Mouse (Mus musculus) limb, embryonic 13.5 days (tissue): ENCODE results near the gene Iglon5. TPM values are rescaled to one million over a fixed set of nuclear protein-coding genes. Genes with fewer than 3 reads are reported as not detected.

Experiments
- ATAC-seq: fragments of 200-750 bp; cut with Nextera tagmentation; 2 replicates; pipeline ENCODE4 v1.8.0; 2017; ENCODE audit warnings: low read depth, moderate number of reproducible peaks, moderate TSS enrichment; ENCODE audit not compliant: low FRiP score
- H3K27ac ChIP-seq: fragments of 300-500 bp; sonication (generic); 2 replicates; pipeline ENCODE4 v1.5.1; 2015; ENCODE audit warnings: inconsistent platforms, mild to moderate bottlenecking, moderate library complexity
- H3K27me3 ChIP-seq: fragments of 300-500 bp; sonication (generic); 2 replicates; pipeline ENCODE4 v1.6.1; 2015; ENCODE audit warnings: mild to moderate bottlenecking, inconsistent platforms
- H3K36me3 ChIP-seq: fragments of 300-500 bp; sonication (generic); 2 replicates; pipeline ENCODE4 v1.6.1; 2015; ENCODE audit warnings: inconsistent platforms, mild to moderate bottlenecking, moderate library complexity
- H3K4me1 ChIP-seq: fragments of 300-500 bp; sonication (generic); 2 replicates; pipeline ENCODE4 v1.6.1; 2015; ENCODE audit warnings: inconsistent platforms
- H3K4me2 ChIP-seq: fragments of 300-500 bp; sonication (generic); replicated peaks from 2 replicates; pipeline ENCODE4 v1.6.1; 2015; ENCODE audit warnings: inconsistent platforms, mild to moderate bottlenecking, moderate library complexity
- H3K4me3 ChIP-seq: fragments of 300-500 bp; sonication (generic); 2 replicates; pipeline ENCODE4 v1.5.1; 2015; ENCODE audit warnings: moderate library complexity, mild to moderate bottlenecking, inconsistent platforms
- H3K9ac ChIP-seq: fragments of 300-500 bp; sonication (generic); 2 replicates; pipeline ENCODE4 v1.6.1; 2015; ENCODE audit warnings: mild to moderate bottlenecking, inconsistent platforms
- H3K9me3 ChIP-seq: fragments of 300-500 bp; sonication (generic); 2 replicates; pipeline ENCODE4 v1.6.1; 2016; ENCODE audit warnings: inconsistent platforms
- WGBS: fragments of 180-500 bp; shearing (Covaris S2); methylation state at CpG from one replicate; pipeline ENCODE4 v1.1.7; 2015; 5-methylcytosine and 5-hydroxymethylcytosine counted together
- polyA plus RNA-seq: library from polyadenylated mRNA; unstranded; fragments of >200 nt; fragmentation: Nextera tagmentation; extraction: Ambion mirVana; gene quantifications from 2 replicates; pipeline ENCODE4 v1.2.1, GENCODE M21; 2015

Iglon5 gene
- polyA plus RNA-seq, 1 experiment from 2014 or later, result 1.8 TPM

DNA sequence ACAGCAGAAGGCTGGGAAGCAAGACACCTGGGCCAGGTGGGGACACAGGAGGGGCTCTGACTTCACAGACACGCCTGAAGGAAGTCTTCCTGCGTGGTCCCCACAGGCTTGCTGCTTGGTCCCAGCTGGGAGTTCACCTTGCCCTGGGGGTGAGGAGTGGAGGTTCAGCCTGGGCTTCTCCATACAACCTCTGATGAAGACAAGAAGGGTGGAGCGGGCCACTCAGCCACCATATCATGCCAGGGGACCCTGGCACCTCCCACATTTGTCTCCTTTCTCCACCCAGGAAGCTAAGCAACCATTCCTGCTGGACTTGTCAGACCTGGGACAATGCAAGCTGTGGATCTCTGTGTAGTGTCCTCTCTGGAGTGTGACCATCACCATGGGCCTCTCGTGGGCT lies 27.0 kb downstream of the Iglon5 start, which contains the start of gene Vsig10l:
Gene Vsig10l (plus strand): TSS at position 301 of the 400 bp plus-strand sequence.
- Histone ChIP-seq H3K4me1 (peaks cover 8% of the 10 kb centered on the region), H3K27me3 (peaks cover 34% of the 10 kb centered on the region), H3K27ac (no peak within 1 kb of the TSS), H3K4me3 (no peak within 1 kb of the TSS), H3K4me2 (no peak within 1 kb of the TSS), H3K9me3 (no peaks in the 10 kb centered on the region), H3K9ac (no peak within 1 kb of the TSS; the same call in 1 of the 2 replicates), H3K36me3 (peaks cover 3% of the 10 kb centered on the region)
- WGBS, result 59% methylated on average over 4 of the region's 4 CpGs
- ATAC-seq, result no peak

DNA sequence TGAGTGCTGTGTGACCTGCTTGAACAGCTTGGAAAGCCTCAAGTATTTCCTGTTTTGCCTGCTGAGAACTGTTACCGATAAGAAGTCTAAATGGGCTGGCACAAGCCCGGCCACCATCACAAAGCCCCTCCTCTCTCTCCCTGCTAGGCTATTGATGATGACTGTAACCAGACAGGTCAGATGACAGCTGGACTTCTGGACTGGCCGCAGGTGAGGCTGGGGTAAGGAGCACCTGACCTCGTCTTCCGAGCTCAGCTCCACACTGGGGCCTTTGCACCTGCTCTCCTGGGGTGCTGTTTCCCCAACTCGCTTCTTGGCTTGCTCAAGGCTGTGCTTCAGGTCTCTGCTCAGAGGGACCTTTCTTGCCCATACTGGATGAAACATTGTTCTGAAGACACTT lies 35.5 kb downstream of the Iglon5 start:
- no peak overlapping the region for H3K27ac ChIP-seq
- no peaks in the 10 kb centered on the region for H3K9me3 ChIP-seq
- ATAC-seq, result no peak
- no peaks in the 10 kb centered on the region for H3K4me1 ChIP-seq
- H3K36me3 ChIP-seq, result peaks cover 70% of the 10 kb centered on the region
- no peak overlapping the region for H3K4me3 ChIP-seq
- H3K4me2 ChIP-seq, result no peak overlapping the region
- 72% methylated on average over 6 of the region's 6 CpGs for WGBS
- no peak overlapping the region for H3K9ac ChIP-seq
- H3K27me3 ChIP-seq, result no peaks in the 10 kb centered on the region

DNA sequence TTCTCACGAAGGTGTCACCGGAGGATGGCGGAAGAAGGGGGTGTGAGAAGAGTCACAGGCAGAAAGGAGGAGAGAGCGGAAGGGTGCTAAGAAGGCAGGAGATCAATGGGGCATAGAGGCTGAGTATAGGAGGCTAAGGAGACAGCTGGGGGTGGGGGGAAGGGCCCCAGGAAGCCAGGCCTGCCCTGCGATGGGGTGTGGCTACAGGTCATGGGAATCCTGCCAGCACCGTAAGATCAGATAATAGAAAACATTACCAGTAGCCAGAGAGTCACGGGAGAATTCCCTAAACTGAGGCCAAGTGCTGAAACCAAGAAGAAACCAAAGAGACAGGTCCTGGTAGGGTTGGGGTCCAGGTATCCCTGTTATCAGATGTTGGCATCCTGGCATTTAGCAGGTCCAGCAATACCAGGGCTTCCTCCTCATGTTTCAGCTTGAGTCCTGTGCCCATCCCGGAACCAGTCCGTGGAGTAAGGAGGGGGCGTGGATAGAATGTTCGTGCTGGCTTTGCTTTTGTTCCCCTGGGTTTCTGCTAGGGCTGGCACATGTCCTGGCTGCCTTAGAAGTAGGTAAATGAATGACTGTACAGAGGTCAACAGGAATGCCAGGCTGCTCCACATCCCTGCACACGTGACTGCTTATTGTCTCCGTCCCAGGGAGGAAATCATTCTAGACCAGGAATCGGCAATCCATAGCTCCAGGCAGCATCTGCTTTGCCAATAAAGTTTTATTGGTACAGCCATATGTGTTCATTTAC lies 36.1 kb downstream of the Iglon5 start:
- Histone ChIP-seq H3K4me2 (no peak overlapping the region), H3K36me3 (peaks cover 70% of the 10 kb centered on the region), H3K27ac (no peak overlapping the region), H3K9ac (no peak overlapping the region), H3K27me3 (no peaks in the 10 kb centered on the region), H3K9me3 (no peaks in the 10 kb centered on the region), H3K4me1 (no peaks in the 10 kb centered on the region), H3K4me3 (no peak overlapping the region)
- ATAC-seq, result no peak
- WGBS, result 73% methylated on average over 14 of the region's 14 CpGs

DNA sequence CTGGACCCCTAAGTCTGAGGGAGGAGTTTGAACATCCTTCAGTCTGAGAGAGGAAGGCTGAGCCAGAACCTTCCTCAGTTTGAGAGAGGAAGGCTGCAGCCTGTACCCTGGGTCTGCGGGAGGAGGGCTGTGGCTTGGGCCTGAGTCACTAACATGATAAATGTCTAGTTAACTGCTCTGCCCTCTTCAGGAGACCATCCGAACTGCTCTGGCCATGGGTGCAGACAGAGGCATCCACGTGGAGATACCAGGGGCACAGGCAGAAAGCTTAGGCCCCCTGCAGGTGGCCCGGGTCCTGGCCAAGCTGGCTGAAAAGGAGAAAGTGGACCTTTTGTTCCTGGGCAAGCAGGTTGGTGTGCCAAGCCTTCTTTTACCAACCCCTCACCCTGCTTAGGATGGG lies 37.3 kb downstream of the Iglon5 start:
- Histone ChIP-seq H3K27me3 (no peaks in the 10 kb centered on the region), H3K4me2 (no peak overlapping the region), H3K9me3 (no peaks in the 10 kb centered on the region), H3K4me3 (no peak overlapping the region), H3K9ac (no peak overlapping the region), H3K27ac (no peak overlapping the region), H3K36me3 (peaks cover 65% of the 10 kb centered on the region), H3K4me1 (no peaks in the 10 kb centered on the region)
- WGBS, result 40% methylated on average over 4 of the region's 4 CpGs
- no peak for ATAC-seq

DNA sequence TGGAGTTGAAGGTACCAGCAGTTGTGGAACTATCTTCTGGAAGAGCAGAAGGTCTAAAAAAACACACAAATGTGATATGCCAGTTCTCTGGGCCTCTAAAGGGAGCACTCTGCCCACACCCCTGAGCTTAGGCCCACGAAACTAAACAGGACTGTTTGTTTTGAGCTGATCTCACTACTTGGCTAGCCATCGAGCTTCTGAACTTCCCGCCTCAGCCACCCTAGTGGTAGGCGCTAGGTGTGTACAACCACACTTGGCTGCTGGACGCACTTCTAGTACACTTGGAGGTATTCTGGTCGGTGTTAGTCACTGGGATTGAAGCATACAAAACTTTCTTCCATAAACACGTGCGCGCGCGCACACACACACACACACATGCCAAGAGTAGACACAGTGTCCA lies 38.1 kb downstream of the Iglon5 start:
- H3K4me2 ChIP-seq, result no peak overlapping the region
- no peaks in the 10 kb centered on the region for H3K27me3 ChIP-seq
- no peak overlapping the region for H3K9ac ChIP-seq
- H3K27ac ChIP-seq, result no peak overlapping the region
- no peaks in the 10 kb centered on the region for H3K9me3 ChIP-seq
- H3K4me3 ChIP-seq, result no peak overlapping the region
- no peak for ATAC-seq
- 93% methylated on average over 11 of the region's 11 CpGs for WGBS
- peaks cover 56% of the 10 kb centered on the region for H3K36me3 ChIP-seq
- H3K4me1 ChIP-seq, result no peaks in the 10 kb centered on the region

DNA sequence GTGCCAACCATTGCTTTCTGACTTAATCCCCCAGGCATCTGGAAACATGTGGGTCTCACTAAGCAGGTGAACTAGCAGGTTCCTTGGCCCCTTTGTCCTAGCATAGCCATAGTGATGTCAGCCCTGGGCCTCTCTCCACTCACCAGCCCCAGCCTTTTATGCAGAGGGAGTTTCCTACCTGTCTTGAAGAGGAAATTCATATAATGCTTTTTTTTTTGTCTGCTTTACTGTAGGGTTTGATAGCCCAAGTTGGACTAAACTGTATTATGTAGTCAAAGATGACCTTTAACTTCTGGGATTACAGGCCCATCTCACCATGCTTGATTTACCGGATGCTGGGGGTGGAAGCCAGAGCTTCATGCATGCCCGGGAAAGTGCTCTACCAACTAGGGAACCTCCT lies 40.1 kb downstream of the Iglon5 start:
- 93% methylated on average over 2 of the region's 2 CpGs for WGBS

DNA sequence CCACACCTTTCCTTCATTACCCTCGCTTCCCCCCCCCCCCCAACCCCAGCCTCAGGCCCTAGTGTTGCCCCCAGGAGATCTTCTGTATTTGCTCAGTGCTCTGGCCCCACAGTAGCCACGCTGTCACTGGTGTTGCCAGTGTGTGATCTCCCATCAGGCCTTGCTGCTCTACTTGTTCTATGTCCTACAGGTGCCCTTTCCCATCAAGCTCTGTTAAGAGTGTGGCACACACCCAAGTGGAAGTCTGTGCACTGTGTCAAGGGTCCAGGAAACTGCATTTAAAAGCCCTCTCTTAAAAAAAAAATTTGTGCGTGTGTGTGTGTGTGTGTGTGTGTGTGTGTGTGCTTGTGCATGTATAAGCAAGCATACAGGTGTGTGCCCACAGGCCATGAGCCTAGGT lies 41.6 kb downstream of the Iglon5 start:
- Histone ChIP-seq H3K4me1 (peaks cover 11% of the 10 kb centered on the region), H3K27ac (no peak overlapping the region), H3K36me3 (peaks cover 22% of the 10 kb centered on the region), H3K4me3 (no peak overlapping the region), H3K27me3 (no peaks in the 10 kb centered on the region), H3K9me3 (no peaks in the 10 kb centered on the region), H3K4me2 (no peak overlapping the region), H3K9ac (no peak overlapping the region)
- ATAC-seq, result no peak
- WGBS, result 87% methylated on average over 3 of the region's 3 CpGs

More for the DNA sequence above, 40.1 kb downstream of the Iglon5 start:
- Histone ChIP-seq H3K9ac (no peak overlapping the region), H3K27me3 (no peaks in the 10 kb centered on the region), H3K9me3 (no peaks in the 10 kb centered on the region), H3K36me3 (peaks cover 37% of the 10 kb centered on the region), H3K4me1 (peaks cover 4% of the 10 kb centered on the region), H3K27ac (no peak overlapping the region), H3K4me3 (no peak overlapping the region), H3K4me2 (no peak overlapping the region)
- ATAC-seq, result no peak

DNA sequence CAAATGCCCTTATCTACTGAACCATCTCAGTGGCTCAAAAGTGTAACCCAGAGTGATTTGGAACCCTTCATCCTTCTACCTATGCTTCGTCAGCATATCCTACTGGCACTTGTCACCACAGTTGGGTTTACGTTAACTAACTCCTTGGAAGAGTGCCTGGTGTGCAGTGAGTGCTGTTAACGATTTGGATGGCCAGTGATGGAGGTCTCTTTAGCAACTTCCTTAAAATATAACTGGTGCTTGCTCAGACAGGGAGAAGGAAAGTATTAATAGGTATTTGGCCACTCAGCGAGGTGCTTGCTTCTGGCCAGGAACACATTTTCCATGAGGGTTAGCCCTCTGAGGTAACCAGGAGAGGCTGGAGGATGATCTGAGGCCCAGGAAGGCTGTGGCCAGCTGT lies 42.1 kb downstream of the Iglon5 start:
- no peak overlapping the region for H3K9ac ChIP-seq
- no peak overlapping the region for H3K4me3 ChIP-seq
- no peaks in the 10 kb centered on the region for H3K9me3 ChIP-seq
- 77% methylated on average over 4 of the region's 4 CpGs for WGBS
- no peak overlapping the region for H3K27ac ChIP-seq
- H3K4me2 ChIP-seq, result no peak overlapping the region
- H3K36me3 ChIP-seq, result peaks cover 18% of the 10 kb centered on the region
- no peak for ATAC-seq
- no peaks in the 10 kb centered on the region for H3K27me3 ChIP-seq
- H3K4me1 ChIP-seq, result peaks cover 14% of the 10 kb centered on the region

DNA sequence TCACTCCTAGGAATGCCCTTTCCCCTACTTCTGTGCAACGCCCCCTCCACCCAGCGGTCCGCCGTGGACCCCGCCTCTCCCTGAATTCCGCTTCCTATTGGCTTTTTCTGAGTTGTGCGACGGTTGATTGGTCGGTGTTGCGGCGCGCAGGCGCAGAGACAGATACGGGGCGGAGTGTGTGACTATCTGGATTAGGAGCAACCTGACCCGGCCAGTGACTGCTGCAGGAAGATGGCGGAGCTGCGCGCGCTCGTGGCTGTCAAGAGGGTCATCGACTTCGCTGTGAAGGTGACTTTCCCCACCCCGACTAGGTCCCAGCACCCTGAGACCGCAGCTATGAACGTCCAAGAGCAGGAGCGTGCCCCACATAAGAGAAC lies 46.0 kb downstream of the Iglon5 start, which contains the start of the genes Etfb and Gm45233:
Gene Etfb (plus strand): TSS at position 167 of the 377 bp plus-strand sequence.
Gene Gm45233 (plus strand): TSS at position 212 of the 377 bp plus-strand sequence.
- peak within 1 kb of the TSS; percentile 83 for H3K4me2 ChIP-seq
- H3K4me3 ChIP-seq, result peak within 1 kb of the TSS; percentile 59
- peak; percentile 97 for ATAC-seq
- peak within 1 kb of the TSS; percentile 96 for H3K27ac ChIP-seq
- H3K9ac ChIP-seq, result peak within 1 kb of the TSS; percentile 72
- H3K9me3 ChIP-seq, result no peaks in the 10 kb centered on the region
- no peaks in the 10 kb centered on the region for H3K36me3 ChIP-seq
- peaks cover 19% of the 10 kb centered on the region for H3K4me1 ChIP-seq
- under 1% methylated on average over 27 of the region's 27 CpGs for WGBS
- 0 out of 2 replicates have a peak, but pooled peaks cover 3% of the 10 kb centered on the region for H3K27me3 ChIP-seq

DNA sequence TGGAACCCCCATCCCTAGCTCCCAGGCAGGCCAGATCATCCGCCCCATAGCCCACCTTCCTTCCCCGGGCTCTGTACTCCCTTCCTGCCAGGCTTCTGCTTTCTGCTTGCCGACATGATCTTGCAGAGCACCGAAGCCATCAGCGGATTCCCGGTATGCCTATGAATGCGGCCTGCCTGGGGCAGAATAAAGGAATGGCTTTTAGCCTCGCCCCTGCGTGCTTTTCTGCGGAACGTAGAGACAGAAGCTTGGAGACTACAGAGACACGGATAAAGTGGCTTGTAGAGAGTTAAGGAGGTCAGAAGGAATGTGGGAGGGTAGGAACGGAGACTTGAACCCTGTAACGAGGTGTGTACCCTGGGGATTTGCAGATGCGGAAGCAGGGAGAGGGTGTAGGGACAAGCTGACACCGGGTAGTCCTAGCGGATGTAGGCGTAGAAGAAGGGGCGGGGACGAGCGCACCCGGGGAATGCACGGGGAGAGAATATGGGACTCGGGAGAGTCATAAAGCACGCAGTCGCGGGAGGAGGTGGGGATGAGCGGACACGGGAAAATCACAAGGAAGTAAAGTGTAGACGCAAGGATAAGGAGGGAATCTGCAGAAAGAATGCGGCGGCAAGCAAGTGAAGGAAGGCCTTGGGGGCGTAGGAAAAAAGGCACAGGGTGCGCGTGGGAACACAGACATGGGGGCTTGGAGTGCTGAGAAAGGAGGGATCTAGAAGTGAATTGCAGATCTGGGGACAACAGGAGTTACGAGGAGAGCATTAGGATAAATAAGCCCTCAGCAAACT lies 46.6 kb downstream of the Iglon5 start:
- H3K27ac ChIP-seq, result peak overlapping the region; percentile 96
- H3K9me3 ChIP-seq, result no peaks in the 10 kb centered on the region
- H3K36me3 ChIP-seq, result no peaks in the 10 kb centered on the region
- H3K4me2 ChIP-seq, result peak overlapping the region; percentile 83
- peak overlapping the region; percentile 59 for H3K4me3 ChIP-seq
- H3K9ac ChIP-seq, result peak overlapping the region; percentile 72
- 0 out of 2 replicates have a peak, but pooled peaks cover 3% of the 10 kb centered on the region for H3K27me3 ChIP-seq
- H3K4me1 ChIP-seq, result peaks cover 19% of the 10 kb centered on the region
- ATAC-seq, result peak; percentile 87
- WGBS, result 1% methylated on average over 36 of the region's 36 CpGs

DNA sequence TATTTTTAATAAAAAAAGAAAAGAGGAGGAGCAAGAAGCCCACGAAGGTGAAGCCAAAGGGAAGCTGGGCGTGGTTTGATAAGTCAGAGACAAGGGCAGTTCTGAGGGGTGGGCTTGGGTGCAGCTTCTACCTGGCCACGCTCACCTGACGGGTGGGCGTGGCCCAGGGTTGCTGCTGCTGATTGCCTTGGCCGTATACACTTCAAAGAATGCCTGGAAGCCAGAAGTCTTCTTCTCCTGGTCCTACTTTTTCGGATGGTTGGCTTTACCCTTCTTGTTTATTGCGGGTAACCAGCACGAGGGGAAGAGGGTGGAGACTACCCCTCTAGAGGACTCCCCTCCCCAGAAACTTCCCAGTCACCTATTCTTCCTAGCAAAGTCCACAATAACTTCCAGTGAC lies 47.2 kb downstream of the Iglon5 start:
- Histone ChIP-seq H3K27me3 (0 out of 2 replicates have a peak, but pooled peaks cover 3% of the 10 kb centered on the region), H3K9ac (peak overlapping the region; percentile 72), H3K27ac (peak overlapping the region; percentile 96), H3K4me1 (peaks cover 19% of the 10 kb centered on the region), H3K36me3 (no peaks in the 10 kb centered on the region), H3K9me3 (no peaks in the 10 kb centered on the region), H3K4me3 (peak overlapping the region; percentile 59), H3K4me2 (peak overlapping the region; percentile 83)
- WGBS, result 16% methylated on average over 9 of the region's 9 CpGs
- no peak for ATAC-seq

DNA sequence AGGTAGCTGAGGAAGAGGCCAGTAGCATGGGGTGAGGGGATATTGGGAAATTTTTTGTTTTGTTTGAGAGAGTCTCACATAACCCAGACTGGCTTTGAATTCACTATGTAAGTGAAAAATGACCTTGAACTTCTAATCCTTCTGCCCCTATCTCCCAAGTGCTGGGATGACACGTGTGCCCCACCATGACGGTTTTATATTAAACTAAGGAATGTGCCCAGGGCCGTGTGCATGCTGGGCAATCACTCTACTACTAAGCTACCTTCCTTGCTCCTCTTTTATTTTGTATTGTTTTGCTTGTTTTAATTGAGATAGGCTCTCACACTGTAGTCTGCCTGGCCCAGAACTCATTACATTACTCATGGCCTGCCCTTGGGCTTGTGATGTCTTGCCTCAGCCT lies 48.8 kb downstream of the Iglon5 start:
- no peak overlapping the region for H3K27ac ChIP-seq
- no peaks in the 10 kb centered on the region for H3K9me3 ChIP-seq
- H3K4me2 ChIP-seq, result no peak overlapping the region
- H3K36me3 ChIP-seq, result no peaks in the 10 kb centered on the region
- 88% methylated on average over 3 of the region's 3 CpGs for WGBS
- no peak overlapping the region for H3K9ac ChIP-seq
- ATAC-seq, result no peak
- H3K4me3 ChIP-seq, result no peak overlapping the region
- 0 out of 2 replicates have a peak, but pooled peaks cover 3% of the 10 kb centered on the region for H3K27me3 ChIP-seq
- H3K4me1 ChIP-seq, result peaks cover 19% of the 10 kb centered on the region
